Mouse (Mus musculus) neural tube, embryonic 13.5 days (tissue): ENCODE measurements around the gene Hax1. TPM values are rescaled to one million over a fixed set of nuclear protein-coding genes. Genes with fewer than 3 reads are reported as not detected.

Experiments used
- ATAC-seq: fragments of 200-750 bp; cut with Nextera tagmentation; 2 replicates; pipeline ENCODE4 v1.8.0; 2017; ENCODE audit warnings: low read depth, mild to moderate bottlenecking, moderate TSS enrichment, moderate library complexity
- H3K27ac ChIP-seq: fragments of 300-500 bp; sonication (generic); replicated peaks from 2 replicates; pipeline ENCODE4 v1.5.1; 2015; ENCODE audit warnings: moderate library complexity, mild to moderate bottlenecking, inconsistent platforms
- H3K27me3 ChIP-seq: fragments of 300-500 bp; sonication (generic); 2 replicates; pipeline ENCODE4 v1.6.1; 2015; ENCODE audit warnings: mild to moderate bottlenecking, inconsistent platforms
- H3K36me3 ChIP-seq: fragments of 300-500 bp; sonication (generic); 2 replicates; pipeline ENCODE4 v1.6.1; 2015; ENCODE audit warnings: mild to moderate bottlenecking, inconsistent platforms
- H3K4me1 ChIP-seq: fragments of 300-500 bp; sonication (generic); replicated peaks from 2 replicates; pipeline ENCODE4 v1.6.1; 2015; ENCODE audit warnings: inconsistent platforms
- H3K4me2 ChIP-seq: fragments of 300-500 bp; sonication (generic); 2 replicates; pipeline ENCODE4 v1.6.1; 2015; ENCODE audit warnings: inconsistent platforms, mild to moderate bottlenecking, moderate library complexity
- H3K4me3 ChIP-seq: fragments of 300-500 bp; sonication (generic); 2 replicates; pipeline ENCODE4 v1.5.1; 2015; ENCODE audit warnings: mild to moderate bottlenecking, inconsistent platforms
- H3K9ac ChIP-seq: fragments of 300-500 bp; sonication (generic); 2 replicates; pipeline ENCODE4 v1.6.1; 2015; ENCODE audit warnings: moderate library complexity, mild to moderate bottlenecking, inconsistent platforms
- H3K9me3 ChIP-seq: fragments of 300-500 bp; sonication (generic); 2 replicates; pipeline ENCODE4 v1.6.1; 2016; ENCODE audit warnings: inconsistent platforms
- WGBS: fragments of 180-500 bp; shearing (Covaris S2); methylation state at CpG from one replicate; pipeline ENCODE4 v1.1.7; 2015; 5-methylcytosine and 5-hydroxymethylcytosine counted together
- polyA plus RNA-seq: library from polyadenylated mRNA; unstranded; fragments of >200 nt; fragmentation: Nextera tagmentation; extraction: Ambion mirVana; gene quantifications from 2 replicates; pipeline ENCODE4 v1.2.1, GENCODE M21; 2015

Gene Hax1
- polyA plus RNA-seq, 1 experiment from 2014 or later = 120 TPM

DNA sequence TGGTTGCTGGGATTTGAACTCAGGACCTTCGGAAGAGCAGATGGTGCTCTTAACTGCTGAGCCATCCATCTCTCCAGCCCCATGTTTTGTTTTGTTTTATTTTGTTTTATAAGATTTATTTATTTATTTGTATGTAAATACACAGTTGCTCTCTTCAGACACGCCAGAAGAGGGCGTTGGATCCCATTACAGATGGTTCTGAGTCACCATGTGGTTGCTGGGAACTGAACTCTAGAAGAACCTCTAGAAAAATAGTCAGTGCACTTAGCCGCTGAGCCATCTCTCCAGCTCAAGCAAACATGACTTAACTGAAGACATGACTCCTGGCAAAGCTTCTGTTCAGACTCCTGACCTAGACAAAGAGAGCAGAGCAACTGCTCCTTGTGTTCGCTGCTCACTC lies 16.2 kb downstream of the Hax1 start:
- Histone ChIP-seq H3K4me2 (no peak overlapping the region), H3K36me3 (no peaks in the 10 kb centered on the region), H3K27me3 (no peaks in the 10 kb centered on the region), H3K4me1 (no peaks in the 10 kb centered on the region), H3K9ac (no peak overlapping the region), H3K27ac (no peak overlapping the region), H3K4me3 (no peak overlapping the region), H3K9me3 (no peaks in the 10 kb centered on the region)
- WGBS = 78% methylated on average over 5 of the region's 5 CpGs
- ATAC-seq = no peak

DNA sequence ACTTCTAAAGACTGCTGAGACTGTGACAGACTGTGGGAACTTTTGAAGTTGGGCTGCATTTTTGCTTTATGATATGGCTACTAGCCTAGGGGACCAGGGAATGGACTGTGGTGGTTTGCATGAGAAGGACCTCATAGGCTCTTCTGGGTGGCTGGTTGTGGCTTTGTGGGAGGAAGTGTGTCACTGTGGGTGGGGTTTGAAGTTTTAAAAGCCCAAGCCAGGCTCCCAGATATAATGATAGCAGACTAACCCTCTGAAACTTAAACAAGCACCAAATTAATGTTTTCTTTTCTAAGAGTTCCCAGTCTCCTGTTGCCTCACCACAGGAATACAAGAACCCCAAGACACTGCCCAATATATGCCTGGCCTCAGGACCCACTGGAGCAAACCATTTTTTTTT lies 21.7 kb downstream of the Hax1 start:
- H3K4me1 ChIP-seq = no peaks in the 10 kb centered on the region
- ATAC-seq = no peak
- H3K9me3 ChIP-seq = no peaks in the 10 kb centered on the region

DNA sequence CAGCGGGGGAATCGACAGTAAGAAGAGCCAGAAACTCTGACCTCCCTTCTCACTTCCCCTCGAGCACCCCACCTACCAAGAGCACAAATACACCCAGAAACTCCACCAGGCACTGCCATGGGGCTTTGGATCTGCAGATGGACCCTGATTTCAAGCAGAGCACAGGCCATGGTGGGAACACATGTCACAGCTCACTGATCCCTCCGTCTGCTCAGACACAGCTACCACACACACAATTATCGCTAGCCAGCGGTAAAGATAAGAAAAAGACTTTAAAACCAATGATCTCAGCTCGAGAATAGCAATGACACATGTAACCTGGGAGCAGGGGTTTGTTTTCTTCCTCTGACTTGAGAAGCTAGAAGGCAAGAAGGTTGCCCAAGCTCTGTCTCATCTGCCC lies 30.1 kb downstream of the Hax1 start:
- Histone ChIP-seq H3K27me3 (no peaks in the 10 kb centered on the region), H3K27ac (no peak overlapping the region), H3K9me3 (no peaks in the 10 kb centered on the region), H3K4me2 (no peak overlapping the region), H3K9ac (no peak overlapping the region), H3K36me3 (no peaks in the 10 kb centered on the region), H3K4me1 (peaks cover 23% of the 10 kb centered on the region), H3K4me3 (no peak overlapping the region)
- WGBS = 73% methylated on average over 7 of the region's 7 CpGs
- no peak for ATAC-seq

More for the DNA sequence above, 21.7 kb downstream of the Hax1 start:
- no peak overlapping the region for H3K4me2 ChIP-seq
- H3K36me3 ChIP-seq = no peaks in the 10 kb centered on the region
- H3K27ac ChIP-seq = no peak overlapping the region
- H3K4me3 ChIP-seq = no peak overlapping the region
- no peak overlapping the region for H3K9ac ChIP-seq
- H3K27me3 ChIP-seq = no peaks in the 10 kb centered on the region

DNA sequence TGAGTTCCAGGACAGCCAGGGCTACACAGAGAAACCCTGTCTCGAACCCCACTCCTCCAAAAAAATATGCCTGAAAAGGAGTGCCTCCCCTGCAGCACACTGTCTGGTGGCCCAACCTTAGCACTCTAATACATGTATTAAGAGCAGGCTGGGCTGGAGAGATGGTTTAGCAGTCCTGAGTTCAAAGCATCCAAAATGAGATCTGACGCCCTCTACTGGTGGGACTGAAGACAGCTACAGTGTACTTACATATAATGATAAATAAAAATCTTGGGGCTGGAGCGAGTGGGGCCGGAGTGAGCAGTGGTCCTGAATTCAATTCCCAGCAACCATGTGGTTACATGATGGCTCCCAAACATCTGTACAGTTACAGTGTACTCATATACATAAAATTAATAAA lies 31.6 kb downstream of the Hax1 start:
- no peak overlapping the region for H3K4me3 ChIP-seq
- peaks cover 29% of the 10 kb centered on the region for H3K4me1 ChIP-seq
- ATAC-seq = no peak
- no peaks in the 10 kb centered on the region for H3K9me3 ChIP-seq
- H3K27me3 ChIP-seq = no peaks in the 10 kb centered on the region
- no peak overlapping the region for H3K9ac ChIP-seq
- no peaks in the 10 kb centered on the region for H3K36me3 ChIP-seq
- 78% methylated on average over 4 of the region's 4 CpGs for WGBS
- no peak overlapping the region for H3K4me2 ChIP-seq
- no peak overlapping the region for H3K27ac ChIP-seq

DNA sequence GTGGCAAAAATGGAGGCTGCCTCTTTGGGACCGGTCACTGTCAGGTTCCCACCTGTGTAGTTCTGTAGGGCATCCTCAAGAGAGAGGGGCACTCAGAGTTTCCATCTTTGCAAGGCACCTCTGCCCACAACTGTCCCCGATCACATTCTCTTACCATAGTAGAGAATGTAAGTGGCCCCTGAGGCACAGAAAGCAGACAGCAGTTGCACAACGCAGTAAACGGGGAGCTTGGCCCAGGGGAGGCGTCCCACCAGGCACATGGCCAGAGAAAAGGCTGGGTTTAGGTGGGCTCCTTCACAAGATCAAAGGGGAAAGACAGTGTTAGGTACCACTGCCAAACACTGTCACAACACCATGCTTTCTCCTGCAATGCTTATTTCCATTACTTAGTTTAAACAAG lies 32.6 kb downstream of the Hax1 start:
- ATAC-seq = no peak
- Histone ChIP-seq H3K4me3 (no peak overlapping the region), H3K4me1 (peaks cover 38% of the 10 kb centered on the region), H3K27me3 (no peaks in the 10 kb centered on the region), H3K27ac (no peak overlapping the region), H3K9me3 (no peaks in the 10 kb centered on the region), H3K9ac (no peak overlapping the region), H3K36me3 (no peaks in the 10 kb centered on the region), H3K4me2 (no peak overlapping the region)
- 87% methylated on average over 5 of the region's 5 CpGs for WGBS

DNA sequence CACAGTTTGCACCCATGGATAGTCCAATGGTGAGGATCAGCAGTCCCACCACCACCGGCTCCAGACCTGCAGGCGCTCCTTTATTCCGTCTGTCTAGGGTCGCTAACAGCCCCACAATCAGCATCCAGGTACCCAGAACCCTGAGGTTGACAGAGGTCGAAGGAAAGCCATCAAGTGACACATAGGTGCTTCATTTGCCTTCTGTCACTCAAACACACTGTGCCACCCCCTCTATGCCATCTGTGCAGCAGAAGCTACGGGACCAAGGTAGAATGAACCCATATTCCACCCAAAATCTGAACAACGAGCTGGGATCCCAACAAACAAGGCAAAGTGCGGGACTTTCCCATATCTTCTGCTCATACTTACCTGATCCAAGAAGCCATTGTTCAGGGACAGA lies 33.0 kb downstream of the Hax1 start:
- H3K9ac ChIP-seq = no peak overlapping the region
- no peaks in the 10 kb centered on the region for H3K36me3 ChIP-seq
- ATAC-seq = no peak
- H3K9me3 ChIP-seq = no peaks in the 10 kb centered on the region
- WGBS = 95% methylated on average over 8 of the region's 8 CpGs
- H3K4me2 ChIP-seq = no peak overlapping the region
- H3K27ac ChIP-seq = no peak overlapping the region
- H3K27me3 ChIP-seq = no peaks in the 10 kb centered on the region
- H3K4me3 ChIP-seq = no peak overlapping the region
- H3K4me1 ChIP-seq = peaks cover 42% of the 10 kb centered on the region

DNA sequence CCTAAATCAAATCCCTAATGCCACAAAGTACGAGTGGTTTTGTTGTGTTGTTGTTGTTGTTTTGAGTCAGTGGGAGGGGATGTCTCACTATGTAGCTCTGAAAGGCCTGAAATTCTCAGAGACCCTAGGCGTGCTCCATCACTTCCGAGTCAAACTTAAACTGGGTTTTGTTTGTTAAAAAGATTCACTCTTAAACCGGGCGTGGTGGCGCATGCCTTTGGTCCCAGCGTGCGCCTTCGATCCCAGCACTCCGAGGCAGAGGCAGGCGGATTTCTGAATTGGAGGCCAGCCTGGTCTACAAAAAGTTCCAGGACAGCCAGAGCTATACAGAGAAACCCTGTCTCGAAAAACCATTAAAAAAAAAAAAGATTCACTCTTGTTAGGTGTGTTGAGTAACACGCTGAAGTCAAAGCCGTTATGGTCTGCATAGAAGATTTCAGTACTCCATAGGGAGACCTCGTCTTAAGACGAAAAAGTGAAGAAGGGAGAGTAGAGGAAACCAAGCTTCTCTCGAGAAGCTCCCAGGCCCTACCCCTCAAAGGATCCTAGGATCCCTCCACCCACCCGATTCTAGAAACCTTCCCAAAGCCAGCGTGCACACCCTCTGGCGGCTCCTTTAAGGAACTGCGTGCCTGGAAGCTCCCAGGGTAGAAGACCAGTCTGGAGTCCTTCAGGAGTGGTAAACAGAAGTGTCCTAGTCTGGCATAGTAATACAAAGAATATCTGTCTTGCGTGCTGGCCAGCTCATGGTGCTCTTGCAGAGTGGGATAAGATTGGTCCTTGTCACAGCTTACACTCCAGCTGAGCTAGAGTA lies 34.4 kb downstream of the Hax1 start:
- WGBS = 35% methylated on average over 22 of the region's 22 CpGs
- Histone ChIP-seq H3K27me3 (no peaks in the 10 kb centered on the region), H3K4me3 (peak overlapping the region; percentile 92), H3K27ac (peak overlapping the region; percentile 95), H3K9ac (peak overlapping the region; percentile 98), H3K4me1 (peaks cover 55% of the 10 kb centered on the region), H3K36me3 (peaks cover under 1% of the 10 kb centered on the region; the same call in 1 of the 2 replicates), H3K9me3 (no peaks in the 10 kb centered on the region), H3K4me2 (peak overlapping the region; percentile 95)
- ATAC-seq = no peak

DNA sequence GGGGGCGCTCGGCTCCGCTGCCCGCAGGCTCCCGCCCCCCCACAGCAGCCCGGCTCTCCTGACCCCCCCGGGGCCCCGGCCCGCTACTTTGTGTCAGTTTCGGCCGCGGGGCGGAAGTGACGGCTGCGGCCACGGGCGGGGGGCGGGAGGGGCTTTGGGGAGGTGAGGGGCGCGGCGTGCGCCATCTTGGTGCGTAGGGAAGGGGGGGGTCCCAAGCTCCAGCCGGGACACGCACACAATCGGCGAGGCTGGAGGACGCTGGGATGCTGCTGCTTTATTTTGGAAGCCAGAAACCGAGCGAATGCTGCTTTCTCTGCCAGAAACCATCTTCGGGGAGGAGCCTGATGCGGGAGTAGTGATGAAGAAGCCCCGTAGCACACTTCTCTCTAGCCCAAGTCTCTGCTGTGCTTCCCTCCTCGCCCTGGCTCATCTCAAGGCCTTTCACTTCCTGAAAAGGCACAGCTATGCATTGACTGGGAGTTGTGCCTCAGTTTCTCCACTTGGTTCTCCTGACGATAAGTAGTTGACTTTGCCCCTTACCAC lies 35.3 kb downstream of the Hax1 start, which contains the start of gene Atp8b2:
Atp8b2 (minus strand) TSS at position 288 of the 543 bp plus-strand sequence.
- Histone ChIP-seq H3K36me3 (peaks cover 9% of the 10 kb centered on the region), H3K4me1 (peaks cover 63% of the 10 kb centered on the region), H3K9ac (peak within 1 kb of the TSS; percentile 98), H3K4me2 (peak within 1 kb of the TSS; percentile 95), H3K9me3 (no peaks in the 10 kb centered on the region), H3K4me3 (peak within 1 kb of the TSS; percentile 92), H3K27me3 (no peaks in the 10 kb centered on the region), H3K27ac (peak within 1 kb of the TSS; percentile 95)
- WGBS = 1% methylated on average over 33 of the region's 35 CpGs
- ATAC-seq = peak; percentile 70

DNA sequence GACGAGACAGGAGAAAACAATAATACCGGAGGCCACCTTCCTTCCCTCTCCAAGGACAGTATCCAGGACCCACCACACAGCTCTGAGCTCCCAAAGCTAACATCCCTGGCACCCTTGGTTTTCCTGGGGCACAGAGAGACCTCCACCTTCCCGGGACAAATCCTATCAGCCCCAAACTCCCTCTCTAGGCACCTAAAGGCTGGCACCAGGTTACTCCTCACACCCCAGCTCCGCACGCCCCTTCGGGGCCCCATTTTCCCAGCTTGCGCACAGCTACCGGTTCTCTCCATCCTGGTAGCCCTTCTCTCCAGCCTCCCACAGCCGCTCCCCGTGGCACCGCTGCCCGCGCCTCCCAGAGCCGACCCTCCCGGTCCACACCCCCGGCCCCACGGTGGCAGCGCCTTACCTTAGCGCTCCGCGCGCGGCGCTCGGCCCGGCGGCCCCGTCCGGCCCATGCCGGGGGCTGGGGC lies 35.8 kb downstream of the Hax1 start:
- Histone ChIP-seq H3K36me3 (peaks cover 14% of the 10 kb centered on the region), H3K27me3 (no peaks in the 10 kb centered on the region), H3K4me2 (peak overlapping the region; percentile 95), H3K4me1 (peaks cover 63% of the 10 kb centered on the region), H3K4me3 (peak overlapping the region; percentile 92), H3K9me3 (no peaks in the 10 kb centered on the region), H3K27ac (peak overlapping the region; percentile 95), H3K9ac (peak overlapping the region; percentile 98)
- ATAC-seq = peak; percentile 33
- WGBS = 0% methylated on average over 30 of the region's 30 CpGs

DNA sequence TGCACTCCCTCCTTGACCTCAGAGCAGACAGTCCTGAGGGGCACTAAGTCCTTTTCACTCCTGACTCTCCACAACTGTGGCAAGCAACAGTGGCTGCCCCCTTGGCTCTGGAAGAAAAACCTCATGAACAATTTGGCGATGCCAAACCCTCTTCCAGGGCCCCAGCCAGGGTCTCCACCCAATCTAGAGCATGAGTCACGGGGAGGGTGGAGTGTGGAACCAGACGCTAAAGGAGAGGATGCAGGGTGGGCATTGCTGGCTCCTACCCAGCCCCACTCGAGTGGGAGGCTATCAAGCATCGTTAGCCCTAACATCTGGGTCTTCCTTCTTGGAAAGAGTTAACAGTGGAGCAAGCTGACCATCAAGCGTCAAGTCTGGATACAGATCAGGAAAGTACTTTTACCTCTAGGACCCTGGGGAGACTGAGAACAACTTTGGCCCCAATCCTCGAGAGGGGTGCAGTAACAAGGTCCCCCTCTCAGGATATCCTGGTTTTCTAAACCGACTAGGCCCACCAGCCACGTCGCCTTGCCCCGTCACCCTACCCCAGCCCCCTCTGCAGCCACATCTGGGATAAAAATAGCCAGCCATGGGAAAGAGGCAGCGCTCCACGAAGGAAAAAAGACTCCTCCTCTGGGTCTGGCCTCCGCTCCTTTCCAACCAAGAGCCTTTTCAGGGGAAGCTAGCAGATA lies 36.4 kb downstream of the Hax1 start:
- Histone ChIP-seq H3K27ac (peak overlapping the region; percentile 95), H3K36me3 (peaks cover 19% of the 10 kb centered on the region), H3K9ac (peak overlapping the region; percentile 98), H3K4me2 (peak overlapping the region; percentile 95), H3K4me1 (peaks cover 63% of the 10 kb centered on the region), H3K27me3 (no peaks in the 10 kb centered on the region), H3K4me3 (peak overlapping the region; percentile 92), H3K9me3 (no peaks in the 10 kb centered on the region)
- no peak for ATAC-seq
- 9% methylated on average over 14 of the region's 14 CpGs for WGBS

DNA sequence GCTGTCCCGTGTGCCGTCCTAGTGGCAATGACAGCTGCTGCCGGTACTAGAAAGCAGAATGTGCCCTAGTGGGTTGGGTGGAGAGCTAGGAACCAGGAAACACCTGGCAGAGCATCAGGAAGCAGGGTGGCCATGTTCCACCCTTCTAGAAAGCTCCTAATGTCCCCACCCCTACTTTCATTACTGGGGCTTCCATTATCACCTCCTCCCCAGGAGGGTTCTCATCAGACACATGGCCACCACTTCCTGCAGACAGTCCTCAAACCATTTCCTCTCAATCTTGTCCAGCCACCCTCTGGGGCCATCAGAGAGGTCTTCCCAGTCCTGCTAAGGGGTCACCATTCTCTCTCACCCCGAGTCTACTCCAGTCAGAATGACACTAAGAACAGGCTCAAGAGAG lies 37.1 kb downstream of the Hax1 start:
- Histone ChIP-seq H3K9me3 (no peaks in the 10 kb centered on the region), H3K9ac (peak overlapping the region; percentile 98), H3K4me2 (peak overlapping the region; percentile 95), H3K4me1 (peaks cover 63% of the 10 kb centered on the region), H3K27me3 (no peaks in the 10 kb centered on the region), H3K4me3 (peak overlapping the region; percentile 92), H3K27ac (peak overlapping the region; percentile 95; the same call in 1 of the 2 replicates), H3K36me3 (peaks cover 27% of the 10 kb centered on the region)
- no peak for ATAC-seq
- 44% methylated on average over 4 of the region's 4 CpGs for WGBS

DNA sequence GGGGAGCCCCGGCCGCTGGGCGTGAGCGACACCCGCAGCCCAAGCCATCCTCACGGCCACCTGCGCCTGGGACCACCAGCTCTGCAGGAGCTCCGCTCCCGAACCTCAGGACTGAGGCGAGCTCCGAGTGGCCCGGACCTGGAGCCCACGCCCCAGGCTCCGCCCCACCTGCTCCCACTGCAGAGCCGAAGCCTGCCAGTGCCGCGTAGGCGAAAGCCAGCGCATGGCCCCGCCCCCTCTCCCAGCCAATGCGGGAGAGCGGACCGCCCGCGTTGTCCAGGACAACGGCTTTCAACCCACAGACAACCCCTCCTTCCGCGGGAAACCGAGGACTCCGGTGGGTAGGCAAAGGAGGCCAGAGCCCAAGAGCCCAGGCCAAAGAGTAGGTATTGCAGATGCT lies 38.1 kb downstream of the Hax1 start:
- H3K36me3 ChIP-seq = peaks cover 37% of the 10 kb centered on the region
- H3K27ac ChIP-seq = peak overlapping the region; percentile 95
- H3K4me3 ChIP-seq = peak overlapping the region; percentile 92
- peaks cover 58% of the 10 kb centered on the region for H3K4me1 ChIP-seq
- peak overlapping the region; percentile 98 for H3K9ac ChIP-seq
- ATAC-seq = peak; percentile 89
- H3K9me3 ChIP-seq = no peaks in the 10 kb centered on the region
- under 1% methylated on average over 30 of the region's 30 CpGs for WGBS
- H3K27me3 ChIP-seq = no peaks in the 10 kb centered on the region
- peak overlapping the region; percentile 95 for H3K4me2 ChIP-seq
